ENCODE assay signal across 12 mouse cellular contexts in the genomic region with DNA sequence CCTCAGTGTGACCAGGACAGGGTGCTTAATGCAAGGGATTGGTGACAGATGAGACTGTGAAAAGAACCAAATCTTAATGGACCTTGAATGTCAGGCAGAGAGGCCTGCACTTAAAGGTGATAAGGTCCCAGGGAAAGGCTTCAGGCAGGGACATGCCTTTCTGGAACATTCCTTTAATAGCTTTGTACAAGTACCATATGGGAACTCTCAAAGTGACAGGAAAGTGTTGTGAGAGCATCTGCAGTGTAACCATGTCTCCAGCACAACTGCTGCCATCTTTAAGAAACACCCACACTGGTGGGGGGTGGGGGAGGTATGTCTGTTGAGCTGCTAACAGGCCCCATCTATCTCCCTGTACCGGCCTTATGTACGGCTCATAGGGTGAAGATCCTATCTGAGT.
DNase-seq lines count a peak whose midpoint lies in the region; ATAC-seq and TF ChIP-seq lines count a peak whose summit lies in the region.
"Had no signal": no experiment of that assay in that cellular context is flagged by ENCODE, and none has a peak within 500 bp of the region (broad histone marks: within the 10 kb centered on the region; RNA-seq: fewer than 3 reads in every experiment).

No protein-coding gene starts in this region.

- H3K9me3 ChIP-seq in lung, postnatal 0 days (ENCODE audit: low read length): no peaks in the 10 kb centered on the region
- H3K9me3 ChIP-seq in hindbrain, embryonic 16.5 days (ENCODE audit: control insufficient read depth, low read length): no peaks in the 10 kb centered on the region
- H3K9me3 ChIP-seq: megakaryocyte, embryonic 14.5 days; stomach, embryonic 15.5 days had no signal

- H3K4me2 ChIP-seq in lung, postnatal 0 days (replicated peaks; ENCODE audit: low read depth, low read length): no peak overlapping the region
- no peak overlapping the region for H3K4me2 ChIP-seq in hindbrain, embryonic 16.5 days (ENCODE audit: low read length)
- H3K4me2 ChIP-seq: stomach, embryonic 15.5 days had no signal

- TF ChIP-seq CTCF in kidney, adult 2 months (conservative IDR thresholded peaks at IDR 0.05; ENCODE audit: insufficient read depth, insufficient read length, low read depth, low read length): no peak
- TF ChIP-seq CTCF in brain, embryonic 14.5 days (IDR thresholded peaks at IDR 0.05; ENCODE audit: borderline replicate concordance, extremely low read depth, insufficient read depth, insufficient read length): no peak
- TF ChIP-seq CTCF in lung, postnatal 0 days (IDR thresholded peaks at IDR 0.05): no peak

- H3K4me3 ChIP-seq in kidney, adult 2 months (ENCODE audit: insufficient read depth, low read depth, low read length): no peak overlapping the region
- no peak overlapping the region for H3K4me3 ChIP-seq in lung, postnatal 0 days (ENCODE audit: low read depth, low read length)
- no peak overlapping the region for H3K4me3 ChIP-seq in hindbrain, embryonic 16.5 days (ENCODE audit: low read length)
- H3K4me3 ChIP-seq: megakaryocyte, embryonic 14.5 days; myocyte; stomach, embryonic 15.5 days had no signal

- H3K27ac ChIP-seq in kidney, adult 2 months (ENCODE audit: insufficient read depth, low read depth, low read length): no peak overlapping the region
- no peak overlapping the region for H3K27ac ChIP-seq in lung, postnatal 0 days (ENCODE audit: low read length)
- H3K27ac ChIP-seq in hindbrain, embryonic 16.5 days (ENCODE audit: low read depth, low read length): no peak overlapping the region
- H3K27ac ChIP-seq: stomach, embryonic 15.5 days had no signal

- H3K27me3 ChIP-seq in kidney, adult 2 months (replicated peaks; ENCODE audit: control insufficient read depth, insufficient read depth, low read length): no peaks in the 10 kb centered on the region
- H3K27me3 ChIP-seq in lung, postnatal 0 days (replicated peaks; ENCODE audit: insufficient read depth, low read length): no peaks in the 10 kb centered on the region
- H3K27me3 ChIP-seq in hindbrain, embryonic 16.5 days (replicated peaks; ENCODE audit: control insufficient read depth, insufficient read depth, low read length): no peaks in the 10 kb centered on the region
- H3K27me3 ChIP-seq: stomach, embryonic 15.5 days had no signal

- no peaks in the 10 kb centered on the region for H3K4me1 ChIP-seq in kidney, adult 2 months (ENCODE audit: control insufficient read depth, insufficient read depth, low read length)
- no peaks in the 10 kb centered on the region for H3K4me1 ChIP-seq in lung, postnatal 0 days (ENCODE audit: insufficient read depth, low read depth, low read length)
- H3K4me1 ChIP-seq in hindbrain, embryonic 16.5 days (ENCODE audit: control insufficient read depth, insufficient read depth, low read depth, low read length): peaks cover 7% of the 10 kb centered on the region
- H3K4me1 ChIP-seq: megakaryocyte, embryonic 14.5 days; stomach, embryonic 15.5 days had no signal

- peak; percentile 63 for TF ChIP-seq EP300 in lung, postnatal 0 days (IDR thresholded peaks at IDR 0.05)

- WGBS in kidney, adult 2 months: 68% methylated on average over 2 of the region's 2 CpGs
- 55% methylated on average over 2 of the region's 2 CpGs for WGBS in lung, postnatal 0 days
- 89% methylated on average over 2 of the region's 2 CpGs for WGBS in hindbrain, embryonic 16.5 days

- peak; percentile 32 for DNase-seq in kidney, adult 2 months
- no peak for DNase-seq in kidney, adult 18-20 months
- peak; percentile 68 for DNase-seq in brain, embryonic 14.5 days (ENCODE audit: low read depth)
- peak; percentile 67 to 71 for DNase-seq in frontal cortex, adult 2 months (ENCODE audit: extremely low spot score in 1 of 2, low spot score in 1 of 2)
- peak; percentile 86 for DNase-seq in lung, postnatal 0 days (ENCODE audit: low spot score)
- no peak for DNase-seq in cerebellum, adult 8-10 months
- DNase-seq: cerebellum, adult 9-11 months; liver had no signal

- no peaks in the 10 kb centered on the region for H3K36me3 ChIP-seq in kidney, adult 2 months (ENCODE audit: control insufficient read depth, insufficient read depth, low read length)
- H3K36me3 ChIP-seq in lung, postnatal 0 days (ENCODE audit: insufficient read depth, low read length): no peaks in the 10 kb centered on the region
- no peaks in the 10 kb centered on the region for H3K36me3 ChIP-seq in hindbrain, embryonic 16.5 days (ENCODE audit: control insufficient read depth, insufficient read depth, low read length)
- H3K36me3 ChIP-seq: stomach, embryonic 15.5 days had no signal

- no peak for TF ChIP-seq POLR2A in kidney, adult 2 months (IDR thresholded peaks at IDR 0.05; ENCODE audit: low read depth, low read length)
- TF ChIP-seq POLR2A in brain, embryonic 14.5 days (IDR thresholded peaks at IDR 0.05; ENCODE audit: borderline replicate concordance, extremely low read depth, insufficient read depth, insufficient read length, poor library complexity, severe bottlenecking): no peak

- H3K9ac ChIP-seq in lung, postnatal 0 days (replicated peaks; ENCODE audit: low read depth): no peak overlapping the region
- no peak overlapping the region for H3K9ac ChIP-seq in hindbrain, embryonic 16.5 days (ENCODE audit: low read depth, low read length)
- H3K9ac ChIP-seq: stomach, embryonic 15.5 days had no signal

- peak; percentile 83 for ATAC-seq in lung, postnatal 0 days
- no peak for ATAC-seq in hindbrain, embryonic 16.5 days

Comparison
In these comparisons a context has a peak if more than half of its experiments do, and no peak if none do; other contexts are left out.
1. DNase-seq: peak in kidney, adult 2 months (single experiment), brain, embryonic 14.5 days (single experiment), frontal cortex, adult 2 months (2 of 2) and lung, postnatal 0 days (single experiment); none in kidney, adult 18-20 months (single experiment) and cerebellum, adult 8-10 months (single experiment).